Mouse (Mus musculus) 3134 (cell line): ENCODE data around the gene Irs2.

Experiments
- DNase-seq: peaks from one replicate; pipeline ENCODE4 v3.0.0-alpha.2; 2011; ENCODE audit warnings: low spot score; ENCODE audit not compliant: insufficient read length; ENCODE audit errors: extremely low read depth

The Irs2 gene

DNA sequence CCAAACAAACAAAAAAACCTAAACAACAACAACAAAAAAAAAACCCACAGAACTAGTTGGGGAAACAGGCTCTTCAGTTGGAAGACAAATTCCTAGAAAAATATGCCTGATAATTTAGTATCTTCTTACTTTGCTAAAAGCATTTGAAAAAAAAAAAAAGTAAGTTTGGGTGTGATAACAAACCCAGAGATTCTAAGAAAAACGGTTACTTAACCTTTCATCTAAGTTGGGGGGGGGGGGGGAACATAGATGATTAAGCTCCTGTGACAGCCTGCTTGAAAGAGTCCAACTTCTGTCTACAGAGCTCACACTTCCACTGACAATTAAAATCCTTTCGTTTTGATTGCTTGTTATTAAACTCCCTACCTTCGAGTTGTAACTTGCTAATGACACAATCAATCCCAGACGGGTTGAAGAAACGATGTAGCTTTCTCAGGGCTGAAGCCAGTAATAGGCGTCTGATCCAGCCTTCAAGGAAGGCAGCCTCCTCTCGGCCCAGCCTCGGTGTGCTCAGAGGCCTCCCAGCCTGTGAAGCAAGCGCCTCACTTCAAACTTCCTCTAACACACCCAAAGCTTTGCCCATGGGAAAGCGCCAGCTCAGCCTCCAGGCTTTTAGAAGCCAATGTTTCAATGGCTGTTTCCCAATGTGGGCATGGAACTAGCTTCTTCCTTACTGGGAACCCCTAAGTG is 17.7 kb downstream of the Irs2 start:
- DNase-seq, result no peak

DNA sequence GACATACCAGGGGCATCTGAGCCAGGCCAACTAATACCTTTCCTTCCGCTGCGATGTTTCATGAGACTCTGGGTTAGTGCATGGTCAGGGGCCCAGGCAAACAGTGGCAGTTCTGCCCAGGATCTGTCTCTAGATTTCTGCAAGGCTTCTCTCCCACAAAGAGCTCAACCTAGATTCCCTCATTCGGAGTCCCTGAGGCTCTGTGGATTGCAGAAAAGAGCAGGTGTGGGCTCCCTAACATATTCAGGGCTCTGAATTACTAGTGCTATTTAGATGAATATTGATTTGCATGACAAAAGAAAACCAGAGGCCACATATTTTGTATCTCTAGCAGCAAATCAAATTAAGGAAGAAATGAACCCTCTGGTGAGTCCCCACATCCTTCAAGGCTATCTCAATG is 18.3 kb downstream of the Irs2 start:
- DNase-seq, result no peak

GRCm38 (mm10) chr8:10986638-10987037 is 21.6 kb downstream of the Irs2 start:
- DNase-seq, result no peak

- no peak for DNase-seq
Measured at GRCm38 (mm10) chr8:10985064-10985463, 23.2 kb downstream of the Irs2 start.

DNA sequence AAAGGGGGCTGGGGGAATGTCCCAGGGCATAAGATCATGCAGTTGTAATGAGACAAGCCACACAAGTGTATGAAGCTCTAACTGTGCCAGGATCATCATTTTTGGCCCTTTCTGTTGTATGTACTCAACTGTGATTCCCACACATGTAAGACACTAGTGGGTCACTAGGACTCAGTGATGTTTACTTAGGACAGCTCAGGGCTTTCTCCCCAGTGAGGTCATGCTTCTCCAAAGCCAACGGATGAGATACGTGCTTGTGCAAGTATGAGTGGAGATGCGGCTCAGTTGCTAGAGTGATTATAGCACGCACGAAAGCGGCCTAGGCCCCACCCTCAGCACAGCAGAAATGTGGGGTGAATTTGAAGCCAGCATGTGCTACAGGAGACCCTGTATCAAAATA is 27.4 kb downstream of the Irs2 start:
- DNase-seq, result no peak

DNA sequence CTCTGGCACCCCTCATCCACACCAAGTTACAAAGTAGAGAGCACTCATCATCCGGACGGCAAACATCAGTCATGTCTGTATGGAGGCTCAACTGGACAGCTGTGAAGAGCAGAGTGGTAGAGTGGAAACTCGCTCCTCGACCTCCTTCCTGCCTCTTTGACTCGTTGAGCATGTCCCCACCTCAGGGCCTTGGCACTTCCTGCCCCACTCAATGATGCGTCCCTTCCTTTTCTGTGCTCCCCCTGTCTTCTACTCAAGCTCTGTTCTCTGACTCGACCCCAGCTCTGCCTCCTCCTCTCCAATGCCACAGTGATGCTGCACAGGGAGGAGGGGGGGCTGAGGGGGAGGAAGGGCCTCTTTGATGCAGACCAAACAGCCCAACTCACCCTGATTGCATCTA is 28.3 kb downstream of the Irs2 start:
- DNase-seq, result no peak

DNA sequence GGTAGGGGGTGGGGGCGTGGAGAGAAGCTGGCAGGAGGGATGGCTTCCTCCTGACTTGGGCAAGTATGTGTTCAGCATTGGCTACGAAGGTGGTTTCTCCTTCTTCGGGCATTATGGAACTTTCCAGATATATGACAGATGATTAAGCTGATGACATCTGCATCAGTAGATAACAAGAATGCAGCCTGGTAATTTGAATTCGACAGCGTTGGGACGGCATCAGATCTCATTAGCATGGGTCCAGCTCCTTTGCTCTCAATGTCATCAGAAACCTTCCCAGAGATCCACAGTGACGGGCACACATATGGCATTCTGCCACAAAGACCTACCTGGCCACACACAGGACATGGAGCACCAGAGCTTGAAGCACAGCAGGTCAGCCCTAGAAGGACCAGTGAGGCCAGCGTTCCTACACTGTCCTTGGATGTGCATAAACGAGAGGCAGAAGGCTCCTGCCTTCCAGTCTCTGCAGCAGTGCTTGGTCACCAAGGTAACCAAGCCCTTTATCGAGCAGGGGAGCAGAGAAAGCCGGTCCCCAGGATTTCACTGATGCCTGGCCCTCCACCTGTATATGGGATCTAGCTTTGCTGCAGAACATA is 29.0 kb downstream of the Irs2 start:
- DNase-seq, result no peak

DNA sequence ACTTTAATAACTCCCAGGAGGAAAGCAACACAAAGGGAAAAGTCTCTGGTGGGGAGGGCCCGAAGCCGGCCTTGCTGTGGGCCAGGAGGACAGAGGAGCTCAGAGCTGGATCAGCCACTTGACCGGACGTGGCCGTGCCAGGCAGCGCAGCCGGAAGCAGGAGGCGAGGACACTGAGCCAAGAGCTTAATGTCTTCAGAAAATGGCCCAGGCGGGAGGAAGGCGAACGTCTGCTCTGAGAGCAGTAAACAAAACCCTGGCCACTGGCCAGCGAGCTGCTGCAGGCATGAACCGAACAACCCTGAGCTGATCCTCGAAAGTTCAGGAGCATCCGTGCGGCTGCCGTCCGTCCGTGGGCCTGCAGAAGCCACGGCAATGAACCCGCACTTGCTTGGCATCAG is 29.9 kb downstream of the Irs2 start:
- peak; percentile 70 for DNase-seq

GRCm38 (mm10) chr8:10977742-10978376 is 30.4 kb downstream of the Irs2 start:
- peak; percentile 78 for DNase-seq

GRCm38 (mm10) chr8:10974659-10975058 is 33.6 kb downstream of the Irs2 start:
- DNase-seq, result no peak

- no peak for DNase-seq
Measured at GRCm38 (mm10) chr8:10974126-10974525, 34.1 kb downstream of the Irs2 start.

GRCm38 (mm10) chr8:10972851-10973452 is 35.3 kb downstream of the Irs2 start:
- no peak for DNase-seq

GRCm38 (mm10) chr8:10971984-10972383 is 36.3 kb downstream of the Irs2 start:
- DNase-seq, result no peak

DNA sequence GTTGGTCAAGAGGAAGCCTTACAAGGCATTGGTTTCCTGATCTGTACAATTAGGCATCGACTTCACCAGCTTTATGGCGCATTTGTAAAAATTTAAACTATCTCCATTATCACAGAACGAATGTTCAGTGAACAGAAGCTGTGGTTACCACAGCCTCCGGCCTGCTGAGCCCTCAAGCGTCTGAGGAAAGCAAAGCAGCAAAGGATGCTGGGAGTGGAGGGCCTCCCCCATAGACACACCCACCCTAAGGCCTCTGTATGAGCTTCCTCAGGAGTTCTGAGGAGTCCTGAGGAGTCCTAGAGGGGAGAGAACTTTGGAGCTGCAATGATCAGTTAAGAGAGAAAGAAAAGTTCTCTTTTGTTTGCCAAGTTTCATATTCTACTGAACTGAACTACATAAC is 36.7 kb downstream of the Irs2 start:
- no peak for DNase-seq

- DNase-seq, result no peak
Measured at GRCm38 (mm10) chr8:10970496-10971456, 37.5 kb downstream of the Irs2 start.

GRCm38 (mm10) chr8:10968687-10969086 is 39.6 kb downstream of the Irs2 start:
- DNase-seq, result peak; percentile 48

DNA sequence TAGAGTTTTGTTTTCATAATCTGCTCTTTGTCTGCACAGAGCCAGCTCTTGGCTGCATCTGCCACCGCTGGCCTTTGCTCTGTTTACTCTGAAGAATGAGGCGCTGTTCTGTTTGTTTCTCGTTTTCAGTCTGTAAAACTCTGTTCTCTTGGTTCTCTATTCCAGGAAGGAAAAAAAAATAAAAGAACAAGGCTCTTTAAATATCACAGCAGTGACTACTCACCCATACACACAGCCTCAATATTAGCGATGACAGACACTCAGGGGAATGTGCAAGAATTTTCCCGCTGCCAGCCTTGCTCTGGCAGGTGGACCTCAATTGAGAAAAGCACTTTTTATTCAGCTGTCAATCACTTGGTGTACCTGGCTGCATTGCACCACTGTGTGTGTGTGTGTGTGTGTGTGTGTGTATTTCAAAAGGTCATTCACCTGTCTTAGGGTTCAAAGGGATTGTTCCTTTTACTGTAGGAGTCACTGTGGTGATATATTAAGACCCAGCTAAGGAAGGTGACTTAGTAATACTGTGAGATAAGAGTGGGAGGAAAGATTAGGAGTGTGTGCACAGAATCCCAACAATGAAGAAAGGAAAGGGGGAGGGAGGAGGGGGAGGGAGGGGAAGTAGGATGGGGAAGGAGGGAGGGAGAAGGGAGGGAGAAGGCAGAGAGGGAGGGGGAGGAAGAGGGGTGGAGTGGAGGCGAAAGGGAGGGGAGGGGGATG is 42.7 kb downstream of the Irs2 start:
- DNase-seq, result peak; percentile 37

DNA sequence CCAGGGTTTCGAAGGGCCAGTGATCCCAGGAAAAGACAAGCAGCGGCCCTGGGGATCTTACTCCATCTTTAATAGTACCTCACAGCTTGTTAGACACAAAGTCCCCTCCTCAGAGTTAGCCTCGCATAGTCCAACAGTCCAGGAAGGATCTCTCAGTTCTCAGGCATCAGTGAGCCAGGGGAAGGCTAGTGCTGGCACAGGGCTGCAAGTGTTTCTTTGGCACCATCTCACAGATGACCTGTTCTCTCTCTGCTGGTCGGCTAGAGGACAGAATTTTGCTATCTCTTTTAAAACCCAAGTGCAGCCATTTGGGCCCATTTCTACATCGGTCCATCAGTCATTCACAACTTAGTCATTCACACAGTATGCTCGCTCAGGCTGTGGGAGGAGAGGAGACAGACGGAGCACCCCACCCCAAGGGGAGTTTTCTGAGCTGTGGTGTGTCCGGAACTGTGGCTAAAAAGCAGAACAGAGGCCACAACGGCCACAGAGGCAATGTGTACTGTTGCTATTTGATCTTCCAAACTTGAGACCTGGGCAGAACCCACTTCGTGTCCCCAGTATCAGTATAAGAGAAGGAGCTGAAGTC is 43.7 kb downstream of the Irs2 start:
- DNase-seq, result peak; percentile 22

DNA sequence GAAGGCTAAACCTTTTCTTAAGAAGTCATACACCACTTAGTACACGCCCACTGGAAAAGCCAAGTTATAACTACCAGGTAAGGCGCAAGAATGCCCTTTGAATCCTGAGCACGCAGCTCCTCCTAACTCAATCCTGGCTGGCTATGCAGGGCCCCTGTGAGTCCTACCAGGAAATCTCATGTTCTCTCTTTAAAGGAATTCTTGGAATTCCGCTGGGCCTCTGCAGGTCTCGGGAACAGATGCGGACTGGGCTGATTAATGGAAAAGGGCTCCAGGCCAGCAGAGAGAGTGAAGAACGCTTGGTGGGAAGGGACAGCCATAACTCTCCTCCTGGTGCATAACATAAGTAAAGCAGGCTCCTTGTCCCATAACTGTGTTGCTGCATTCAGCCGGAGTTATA is 46.3 kb downstream of the Irs2 start:
- peak; percentile 67 for DNase-seq
